Mouse (Mus musculus) lung, postnatal 10 days (tissue): ENCODE measurements at regions not wholly inside any gene's neighbourhood (a gene's known extent, or its start where the extent isn't known, plus 50 kb on each side); places are given as distances from the start of the nearest gene placed in this dataset.

ENCODE experiments used
- DNase-seq: peaks from one replicate; pipeline ENCODE4 v3.0.0; 2021

- DNase-seq: no peak
Measured at GRCm38 (mm10) chr4:149844971-149845370, 70.9 kb upstream of the Slc25a33 start.

GRCm38 (mm10) chr4:149843736-149844135, 69.7 kb upstream of the Slc25a33 start:
- DNase-seq: no peak

GRCm38 (mm10) chr4:149842906-149843305, 68.8 kb upstream of the Slc25a33 start:
- DNase-seq: no peak

GRCm38 (mm10) chr4:149841856-149842255, 67.8 kb upstream of the Slc25a33 start:
- peak; percentile 66 for DNase-seq

GRCm38 (mm10) chr4:149840511-149841292, 66.6 kb upstream of the Slc25a33 start:
- peak; percentile 79 for DNase-seq

- DNase-seq: peak; percentile 59
Measured at GRCm38 (mm10) chr4:149838682-149839081, 64.6 kb upstream of the Slc25a33 start.

- no peak for DNase-seq
Measured at GRCm38 (mm10) chr4:149834646-149835156, 60.6 kb upstream of the Slc25a33 start.

- DNase-seq: no peak
Measured at GRCm38 (mm10) chr4:149832446-149833101, 58.5 kb upstream of the Slc25a33 start.

GRCm38 (mm10) chr4:149830551-149831192, 56.6 kb upstream of the Slc25a33 start:
- DNase-seq: peak; percentile 78

- DNase-seq: no peak
Measured at GRCm38 (mm10) chr4:149829964-149830363, 55.9 kb upstream of the Slc25a33 start.

GRCm38 (mm10) chr4:149827784-149828183, 53.7 kb upstream of the Slc25a33 start:
- no peak for DNase-seq
